Mouse (Mus musculus) layer of hippocampus, postnatal 25 days (tissue): ENCODE results near the gene Ftcd. TPM values are rescaled to one million over a fixed set of nuclear protein-coding genes. Genes with fewer than 3 reads are reported as not detected.

Experiments
- DNase-seq, 2 experiments: peaks; one replicate each; pipeline ENCODE4 v3.0.0; 2022; ENCODE audit warnings: mixed read lengths in 2 of 2, low spot score in 1 of 2; ENCODE audit errors: extremely low spot score in 1 of 2
- total RNA-seq, 2 experiments: library from RNA; stranded (reverse); gene quantifications; 2 replicates each; pipeline ENCODE4 v1.2.3; 2021

Ftcd gene
- not detected for total RNA-seq

- no peak for DNase-seq
Measured at GRCm38 (mm10) chr10:76575374-76575773, at the start of gene Ftcd. Gene Ftcd, plus strand, starts transcription at chr10:76575648.

- DNase-seq = no peak
Measured at GRCm38 (mm10) chr10:76530922-76531321, 44.5 kb upstream of the Ftcd start.

- DNase-seq = peak; percentile 89
Measured at GRCm38 (mm10) chr10:76531375-76531774, 44.1 kb upstream of the Ftcd start, which contains the start of gene Lss. Gene Lss, plus strand, starts transcription at chr10:76531588.

- no peak for DNase-seq
Measured at GRCm38 (mm10) chr10:76531828-76532227, 43.6 kb upstream of the Ftcd start.

- no peak for DNase-seq
Measured at GRCm38 (mm10) chr10:76535526-76535925, 39.9 kb upstream of the Ftcd start.

- DNase-seq = no peak
Measured at GRCm38 (mm10) chr10:76537619-76538018, 37.8 kb upstream of the Ftcd start.

- DNase-seq = no peak
Measured at GRCm38 (mm10) chr10:76541336-76542085, 33.9 kb upstream of the Ftcd start.

- no peak for DNase-seq
Measured at GRCm38 (mm10) chr10:76542636-76543375, 32.6 kb upstream of the Ftcd start.

- DNase-seq = no peak
Measured at GRCm38 (mm10) chr10:76546566-76546965, 28.9 kb upstream of the Ftcd start.

- no peak for DNase-seq
Measured at GRCm38 (mm10) chr10:76548218-76548617, 27.2 kb upstream of the Ftcd start.

- no peak for DNase-seq
Measured at GRCm38 (mm10) chr10:76550458-76550857, 25.0 kb upstream of the Ftcd start.

GRCm38 (mm10) chr10:76551556-76551955 lies 23.9 kb upstream of the Ftcd start:
- DNase-seq = no peak

- DNase-seq = no peak
Measured at GRCm38 (mm10) chr10:76554061-76554460, 21.4 kb upstream of the Ftcd start.

GRCm38 (mm10) chr10:76561972-76562371 lies 13.5 kb upstream of the Ftcd start, which contains the start of gene Spatc1l:
Gene Spatc1l, plus strand, starts transcription at chr10:76562272.
- no peak for DNase-seq

- DNase-seq = no peak
Measured at GRCm38 (mm10) chr10:76569996-76570685, 5.3 kb upstream of the Ftcd start.

- DNase-seq = no peak
Measured at GRCm38 (mm10) chr10:76571070-76571469, 4.4 kb upstream of the Ftcd start.

GRCm38 (mm10) chr10:76572151-76572550 lies 3.3 kb upstream of the Ftcd start:
- no peak for DNase-seq

GRCm38 (mm10) chr10:76576920-76577319 lies 1.5 kb downstream of the Ftcd start:
- DNase-seq = no peak

- no peak for DNase-seq
Measured at GRCm38 (mm10) chr10:76584138-76584537, 8.7 kb downstream of the Ftcd start.

- no peak for DNase-seq
Measured at GRCm38 (mm10) chr10:76586190-76586589, 10.7 kb downstream of the Ftcd start.

- DNase-seq = no peak
Measured at GRCm38 (mm10) chr10:76590197-76590596, 14.7 kb downstream of the Ftcd start.
